Mouse (Mus musculus): Measurements from ENCODE around the gene Bms1. TPM values are rescaled to one million over a fixed set of nuclear protein-coding genes. Genes with fewer than 3 reads are reported as not detected.

Bms1 gene
- polyA plus RNA-seq, 1 experiment from 2014 or later = 14.7 TPM

Small RNA genes lying within 50 kb of the gene (microRNA-seq; reads per million reads assigned to microRNA genes)
- not detected for gene Gm25953

Other genes starting within 250 kb of the Bms1 start
- gene Ret, start 221.8 kb downstream of the Bms1 start, polyA plus RNA-seq (2015; fragmentation: Nextera tagmentation; extraction: Ambion mirVana) = 0.08 and 0.26 TPM in 2 replicates
- 0.75 and 0.85 TPM in 2 replicates for gene Zfp248, start 36.1 kb upstream of the Bms1 start, polyA plus RNA-seq (2015; fragmentation: Nextera tagmentation; extraction: Ambion mirVana)
- 1.1 TPM in 2 replicates for gene Zfp9, start 59.8 kb upstream of the Bms1 start, polyA plus RNA-seq (2015; fragmentation: Nextera tagmentation; extraction: Ambion mirVana)
- gene Ankrd26, start 142.8 kb upstream of the Bms1 start, polyA plus RNA-seq (2015; fragmentation: Nextera tagmentation; extraction: Ambion mirVana) = 4.7 and 5.1 TPM in 2 replicates